Mouse (Mus musculus) gonadal fat pad, adult 2 months (tissue): ENCODE measurements around the gene Tex36. TPM values are rescaled to one million over a fixed set of nuclear protein-coding genes. Genes with fewer than 3 reads are reported as not detected.

Experiments used
- DNase-seq: peaks from one replicate; pipeline ENCODE4 v3.0.0-alpha.2; 2012; ENCODE audit warnings: low read depth
- polyA plus RNA-seq: library from polyadenylated mRNA; depleted of rRNA; stranded (reverse); fragments of >200 nt; gene quantifications from 2 replicates; pipeline ENCODE4 v1.2.3, GENCODE M21; 2012; rRNA removed

Tex36 gene
- 0.11 TPM in 1 of 2 replicates, not detected in the other for polyA plus RNA-seq

- no peak for DNase-seq
Observed at GRCm38 (mm10) chr7:133602058-133602457, at the start of gene Tex36. TSS of gene Tex36 (minus strand) at chr7:133602158.

- no peak for DNase-seq
Observed at GRCm38 (mm10) chr7:133645716-133646115, 43.8 kb upstream of the Tex36 start.

- no peak for DNase-seq
Observed at GRCm38 (mm10) chr7:133638821-133639220, 36.9 kb upstream of the Tex36 start.

GRCm38 (mm10) chr7:133638306-133638705 lies 36.3 kb upstream of the Tex36 start:
- no peak for DNase-seq

- DNase-seq = peak; percentile 76
Observed at GRCm38 (mm10) chr7:133637361-133638305, 35.7 kb upstream of the Tex36 start, which contains the start of gene Edrf1. TSS of gene Edrf1 (plus strand) at chr7:133637543.

GRCm38 (mm10) chr7:133636738-133637352 lies 34.9 kb upstream of the Tex36 start:
- no peak for DNase-seq

GRCm38 (mm10) chr7:133634932-133635650 lies 33.1 kb upstream of the Tex36 start:
- DNase-seq = no peak

GRCm38 (mm10) chr7:133632476-133632875 lies 30.5 kb upstream of the Tex36 start:
- no peak for DNase-seq

- DNase-seq = no peak
Observed at GRCm38 (mm10) chr7:133630821-133631220, 28.9 kb upstream of the Tex36 start.

- DNase-seq = no peak
Observed at GRCm38 (mm10) chr7:133627184-133627936, 25.4 kb upstream of the Tex36 start.

GRCm38 (mm10) chr7:133623226-133623625 lies 21.3 kb upstream of the Tex36 start:
- no peak for DNase-seq

GRCm38 (mm10) chr7:133620721-133621120 lies 18.8 kb upstream of the Tex36 start:
- no peak for DNase-seq

- no peak for DNase-seq
Observed at GRCm38 (mm10) chr7:133612981-133613380, 11.0 kb upstream of the Tex36 start.

- no peak for DNase-seq
Observed at GRCm38 (mm10) chr7:133609585-133609984, 7.6 kb upstream of the Tex36 start.

- DNase-seq = no peak
Observed at GRCm38 (mm10) chr7:133608631-133609340, 6.8 kb upstream of the Tex36 start.

- no peak for DNase-seq
Observed at GRCm38 (mm10) chr7:133607883-133608575, 6.1 kb upstream of the Tex36 start.

GRCm38 (mm10) chr7:133607331-133607730 lies 5.4 kb upstream of the Tex36 start:
- no peak for DNase-seq

GRCm38 (mm10) chr7:133604427-133605081 lies 2.6 kb upstream of the Tex36 start:
- no peak for DNase-seq

GRCm38 (mm10) chr7:133603156-133603555 lies 1.2 kb upstream of the Tex36 start:
- DNase-seq = no peak

GRCm38 (mm10) chr7:133600558-133600957 lies 1.4 kb downstream of the Tex36 start:
- DNase-seq = no peak
